Mouse (Mus musculus): ENCODE measurements around the gene Rcan1.

DNA sequence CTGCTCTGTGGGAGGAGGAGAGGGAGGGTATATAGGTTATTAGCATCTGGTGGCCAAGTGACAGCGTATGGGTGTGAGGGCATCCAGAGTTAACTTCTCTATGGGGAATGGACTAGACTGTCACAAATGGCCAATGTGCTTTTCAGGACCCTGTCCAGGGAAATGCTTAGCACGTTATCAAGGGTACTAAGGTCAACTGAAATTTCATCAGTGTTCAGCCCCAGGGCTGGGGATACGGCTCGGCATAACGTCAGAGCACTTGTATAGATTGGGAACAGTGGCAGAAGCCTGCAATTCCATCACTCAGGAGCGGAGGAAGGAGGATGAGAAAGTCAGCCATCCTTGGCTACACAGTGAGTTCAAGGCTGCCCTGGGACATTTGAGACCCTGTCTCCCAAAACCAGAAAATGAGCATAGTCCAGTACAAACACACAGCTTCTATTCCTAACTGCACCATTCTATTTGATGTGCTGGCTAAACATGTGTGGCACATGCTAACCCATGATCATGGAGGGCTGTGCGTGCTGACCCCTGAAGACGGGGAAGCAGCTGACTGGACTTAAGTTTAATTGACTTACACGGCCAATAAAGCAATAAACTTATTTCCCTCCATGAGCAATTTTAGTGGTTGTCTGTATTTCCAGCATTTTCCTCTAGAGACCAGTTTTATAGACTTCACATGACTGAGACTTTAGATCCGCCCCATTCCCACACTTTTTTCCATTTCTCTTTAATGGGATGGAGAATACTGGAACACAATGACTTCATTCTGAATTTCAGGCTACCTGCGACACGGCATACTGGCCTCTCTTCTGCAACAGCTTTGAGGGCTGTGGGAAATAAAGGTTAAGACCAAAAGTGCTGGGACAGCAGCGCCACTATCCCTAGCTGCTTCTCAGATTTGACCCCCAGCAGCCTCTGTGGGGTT lies 48.0 kb downstream of the Rcan1 start:
- TF ChIP-seq GATA1 (IDR thresholded peaks at IDR 0.05; ENCODE audit: borderline replicate concordance, low read length) (no peak), FLI1 (IDR thresholded peaks at IDR 0.05; ENCODE audit: low read length) (no peak)
